Mouse (Mus musculus) olfactory bulb, adult 2 months (tissue): Measurements from ENCODE around the gene Zfp219. TPM values are rescaled to one million over a fixed set of nuclear protein-coding genes. Genes with fewer than 3 reads are reported as not detected.
A peak's percentile ranks its signal among the peaks of the same experiment; 100 is the strongest.

Experiments
- H3K27ac ChIP-seq: fragments of 200-500 bp; 2 replicates; pipeline ENCODE4 v1.5.1; 2012; ENCODE audit warnings: low read depth, low read length; ENCODE audit not compliant: insufficient read depth
- H3K4me1 ChIP-seq: fragments of 200-500 bp; 2 replicates; pipeline ENCODE4 v1.6.1; 2012; ENCODE audit warnings: low read length; ENCODE audit not compliant: control insufficient read depth, insufficient read depth
- H3K4me3 ChIP-seq: fragments of 200-500 bp; 2 replicates; pipeline ENCODE4 v1.5.1; 2012; ENCODE audit warnings: mild to moderate bottlenecking, low read depth, low read length, moderate library complexity; ENCODE audit not compliant: insufficient read depth
- CTCF ChIP-seq: fragments of 200-500 bp; IDR thresholded peaks from 2 replicates; pipeline ENCODE4 v1.5.1; 2012; ENCODE audit warnings: low read depth, mild to moderate bottlenecking, low read length, moderate library complexity; ENCODE audit not compliant: insufficient read depth
- POLR2A ChIP-seq: fragments of 200-500 bp; IDR thresholded peaks from 2 replicates; pipeline ENCODE4 v1.6.1; 2012; ENCODE audit warnings: mild to moderate bottlenecking, low read depth, low read length, moderate library complexity; ENCODE audit not compliant: insufficient read depth
- WGBS: fragments of 180-500 bp; shearing (Covaris S2); methylation state at CpG from one replicate; pipeline ENCODE4 v1.1.7; 2018; 5-methylcytosine and 5-hydroxymethylcytosine counted together
- polyA plus RNA-seq: library from polyadenylated mRNA; stranded (reverse); fragments of >200 nt; gene quantifications from 2 replicates; pipeline ENCODE4 v1.2.4, GENCODE M21; 2012; ENCODE audit warnings: low replicate concordance; ENCODE audit not compliant: missing spikeins, insufficient read depth, insufficient read length

Gene Zfp219
- polyA plus RNA-seq, 1 experiment: not detected

GRCm38 (mm10) chr14:52013021-52013610 lies 7.4 kb downstream of the Zfp219 start:
- WGBS: 47% methylated on average over 8 of the region's 8 CpGs
- peaks cover 24% of the 10 kb centered on the region for H3K4me1 ChIP-seq
- H3K4me3 ChIP-seq: no peak overlapping the region
- no peak overlapping the region for H3K27ac ChIP-seq
- TF ChIP-seq CTCF (no peak), POLR2A (no peak)

GRCm38 (mm10) chr14:52012553-52012952 lies 8.0 kb downstream of the Zfp219 start:
- peak overlapping the region; percentile 25; the same call in 1 of the 2 replicates for H3K27ac ChIP-seq
- no peak for TF ChIP-seq CTCF
- no peak for TF ChIP-seq POLR2A
- whole genome bisulfite sequencing: 54% methylated on average over 5 of the region's 5 CpGs
- no peak overlapping the region for H3K4me3 ChIP-seq
- H3K4me1 ChIP-seq: peaks cover 25% of the 10 kb centered on the region

- 65% methylated on average over 4 of the region's 4 CpGs for whole genome bisulfite sequencing
These were observed 8.4 kb downstream of the Zfp219 start for GRCm38 (mm10) chr14:52012085-52012484.

DNA sequence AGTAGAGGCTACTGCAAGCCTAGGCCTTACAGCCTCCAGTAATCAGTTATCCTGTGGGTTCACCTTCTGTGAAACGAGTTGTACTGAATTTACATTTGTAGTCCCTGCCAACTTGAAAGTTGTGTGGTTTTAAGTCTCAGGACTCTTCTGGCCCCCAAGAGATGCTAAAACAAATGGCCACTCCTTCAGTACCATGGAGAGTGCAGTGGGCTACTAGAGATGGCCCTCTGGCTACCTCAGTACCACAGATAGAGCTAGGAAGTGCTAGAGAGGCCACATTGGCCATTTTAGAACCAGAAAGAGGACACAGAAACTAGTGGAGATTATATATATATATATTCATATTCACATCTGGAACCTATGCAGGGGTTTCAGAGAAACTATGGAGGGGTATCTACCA lies 8.8 kb downstream of the Zfp219 start:
- no peak overlapping the region for H3K27ac ChIP-seq
- H3K4me1 ChIP-seq: peaks cover 26% of the 10 kb centered on the region
- 61% methylated on average over 1 of the region's 1 CpGs for WGBS
- TF ChIP-seq CTCF (no peak), POLR2A (no peak)
- no peak overlapping the region for H3K4me3 ChIP-seq

More at GRCm38 (mm10) chr14:52012085-52012484, 8.4 kb downstream of the Zfp219 start:
- Histone ChIP-seq H3K27ac (peak overlapping the region; percentile 25; the same call in 1 of the 2 replicates), H3K4me1 (peaks cover 25% of the 10 kb centered on the region), H3K4me3 (no peak overlapping the region)
- TF ChIP-seq CTCF (no peak), POLR2A (no peak)

- Histone ChIP-seq H3K4me3 (no peak overlapping the region; the same call in 1 of the 2 replicates), H3K27ac (peak overlapping the region; percentile 67; the same call in 1 of the 2 replicates), H3K4me1 (peaks cover 37% of the 10 kb centered on the region)
- 13% methylated on average over 9 of the region's 9 CpGs for WGBS
- TF ChIP-seq POLR2A (no peak), CTCF (no peak)
These were observed 10.0 kb downstream of the Zfp219 start for GRCm38 (mm10) chr14:52010446-52011111.

DNA sequence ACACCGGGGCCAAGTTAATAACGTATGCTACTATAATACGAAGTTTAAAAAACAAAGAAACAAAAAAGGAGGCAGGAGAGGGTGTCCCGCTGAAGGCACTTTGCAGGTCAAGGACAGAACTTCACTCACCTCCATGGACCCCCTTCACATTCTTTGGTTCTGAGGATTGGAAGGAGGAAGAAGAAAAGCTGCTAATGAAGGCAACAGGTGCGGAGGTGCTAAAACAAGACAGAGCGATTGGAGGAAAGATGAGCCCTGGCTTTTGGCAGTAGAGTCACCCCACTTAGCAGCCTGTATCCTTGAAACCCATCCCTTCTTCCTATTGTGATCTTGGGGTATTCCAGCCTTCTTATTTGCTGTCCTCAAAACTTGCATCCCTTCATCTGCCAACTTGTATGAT lies 10.7 kb downstream of the Zfp219 start:
- Histone ChIP-seq H3K27ac (peak overlapping the region; percentile 22; the same call in 1 of the 2 replicates), H3K4me3 (no peak overlapping the region), H3K4me1 (peaks cover 41% of the 10 kb centered on the region)
- 49% methylated on average over 6 of the region's 6 CpGs for WGBS
- TF ChIP-seq CTCF (no peak), POLR2A (no peak)

GRCm38 (mm10) chr14:52009361-52009760 lies 11.2 kb downstream of the Zfp219 start:
- TF ChIP-seq POLR2A (no peak), CTCF (no peak)
- 44% methylated on average over 26 of the region's 26 CpGs for WGBS

GRCm38 (mm10) chr14:52008321-52009203 lies 12.0 kb downstream of the Zfp219 start:
- WGBS: 48% methylated on average over 38 of the region's 38 CpGs
- H3K4me1 ChIP-seq: peaks cover 50% of the 10 kb centered on the region
- no peak overlapping the region for H3K27ac ChIP-seq
- 0 out of 2 replicates have a peak overlapping the region, but pooled peaks have one; percentile 6 for H3K4me3 ChIP-seq
- TF ChIP-seq CTCF (peak; percentile 100), POLR2A (no peak)

More at GRCm38 (mm10) chr14:52009361-52009760, 11.2 kb downstream of the Zfp219 start:
- Histone ChIP-seq H3K4me1 (peaks cover 46% of the 10 kb centered on the region), H3K4me3 (no peak overlapping the region), H3K27ac (no peak overlapping the region)
